Comparison of ENCODE assay signal across 8 mouse cellular contexts in the genomic region with DNA sequence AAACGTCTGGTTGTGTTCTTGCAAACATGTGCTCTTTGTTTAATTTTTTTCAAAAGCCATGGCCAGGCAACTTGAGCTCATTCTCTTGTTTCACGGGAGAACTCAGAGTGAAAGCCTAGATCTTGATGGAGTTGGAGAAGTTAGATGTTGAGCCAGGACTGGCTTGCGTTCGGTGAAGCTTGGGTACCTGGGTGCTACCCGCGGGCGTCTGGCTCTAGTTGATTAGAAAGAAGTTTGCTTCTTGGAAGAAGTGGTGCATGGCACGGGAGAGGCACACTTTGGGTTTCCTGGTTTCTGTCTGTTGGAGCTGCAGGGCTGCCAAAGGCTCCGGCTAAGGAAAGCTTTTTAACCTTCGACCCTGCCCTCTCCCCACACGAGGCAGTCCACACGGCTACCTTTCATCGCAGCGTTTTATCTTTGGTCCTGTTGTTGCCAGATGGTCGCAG. TPM values are rescaled to one million over a fixed set of nuclear protein-coding genes. Genes with fewer than 3 reads are reported as not detected.
DNase-seq lines count a peak whose midpoint lies in the region; ATAC-seq and TF ChIP-seq lines count a peak whose summit lies in the region.

No protein-coding gene starts in this region.

- H3K4me3 ChIP-seq in layer of hippocampus, adult 2 months: peak overlapping the region; percentile 61
- peak overlapping the region; percentile 73 for H3K4me3 ChIP-seq in embryonic facial prominence, embryonic 14.5 days (ENCODE audit: low read depth, low read length)
- peak overlapping the region; percentile 61 for H3K4me3 ChIP-seq in kidney, postnatal 0 days (replicated peaks; ENCODE audit: low read depth, low read length)
- H3K4me3 ChIP-seq in neural tube, embryonic 12.5 days: peak overlapping the region; percentile 58

- peak overlapping the region; percentile 91 for H3K9ac ChIP-seq in embryonic facial prominence, embryonic 14.5 days (ENCODE audit: low read depth, low read length)
- peak overlapping the region; percentile 67 for H3K9ac ChIP-seq in kidney, postnatal 0 days (ENCODE audit: low read depth, low read length)
- H3K9ac ChIP-seq in neural tube, embryonic 12.5 days: no peak overlapping the region

- no peak for DNase-seq in layer of hippocampus, adult 2 months (ENCODE audit: low spot score in 2 of 2)
- no peak for DNase-seq in layer of hippocampus, adult 18-20 months (ENCODE audit: low spot score in 2 of 2)
- peak; percentile 50 for DNase-seq in embryonic facial prominence, embryonic 14.5 days (ENCODE audit: low spot score)
- peak; percentile 41 for DNase-seq in kidney, postnatal 0 days (ENCODE audit: low spot score)
- DNase-seq in gastrocnemius, postnatal 36 days: no peak
- no peak for DNase-seq in gastrocnemius, adult 18-20 months (ENCODE audit: low spot score)
- no peak for DNase-seq in adrenal gland, postnatal 4 days (ENCODE audit: low spot score in 2 of 2)

- H3K27ac ChIP-seq in layer of hippocampus, adult 2 months: no peak overlapping the region; the same call in 1 of the 2 replicates
- H3K27ac ChIP-seq in embryonic facial prominence, embryonic 14.5 days (replicated peaks; ENCODE audit: low read depth, low read length): peak overlapping the region; percentile 91
- H3K27ac ChIP-seq in kidney, postnatal 0 days: peak overlapping the region; percentile 42; the same call in 1 of the 2 replicates
- no peak overlapping the region for H3K27ac ChIP-seq in neural tube, embryonic 12.5 days

- under 1% methylated on average over 15 of the region's 15 CpGs for WGBS in embryonic facial prominence, embryonic 14.5 days
- WGBS in kidney, postnatal 0 days: 3% methylated on average over 15 of the region's 15 CpGs
- 3% methylated on average over 15 of the region's 15 CpGs for WGBS in neural tube, embryonic 12.5 days

- ATAC-seq in embryonic facial prominence, embryonic 14.5 days (ENCODE audit: low read depth): no peak
- ATAC-seq in kidney, postnatal 0 days (replicated peaks; ENCODE audit: low FRiP score, low read depth): no peak
- ATAC-seq in neural tube, embryonic 12.5 days (ENCODE audit: low FRiP score, low read depth): no peak

- no peaks in the 10 kb centered on the region for H3K9me3 ChIP-seq in embryonic facial prominence, embryonic 14.5 days (ENCODE audit: control insufficient read depth, low read length)
- no peaks in the 10 kb centered on the region for H3K9me3 ChIP-seq in kidney, postnatal 0 days (replicated peaks; ENCODE audit: low read length)
- no peaks in the 10 kb centered on the region for H3K9me3 ChIP-seq in neural tube, embryonic 12.5 days

- no peaks in the 10 kb centered on the region for H3K27me3 ChIP-seq in embryonic facial prominence, embryonic 14.5 days (replicated peaks; ENCODE audit: control insufficient read depth, insufficient read depth, low read length)
- 0 out of 2 replicates have a peak, but pooled peaks cover 5% of the 10 kb centered on the region for H3K27me3 ChIP-seq in kidney, postnatal 0 days (ENCODE audit: insufficient read depth, low read length)
- peaks cover 20% of the 10 kb centered on the region for H3K27me3 ChIP-seq in neural tube, embryonic 12.5 days (replicated peaks)

- peaks cover 45% of the 10 kb centered on the region for H3K4me1 ChIP-seq in embryonic facial prominence, embryonic 14.5 days (ENCODE audit: control insufficient read depth, insufficient read depth, low read length)
- peaks cover 12% of the 10 kb centered on the region; the same call in 1 of the 2 replicates for H3K4me1 ChIP-seq in kidney, postnatal 0 days (replicated peaks; ENCODE audit: insufficient read depth, low read length)
- H3K4me1 ChIP-seq in neural tube, embryonic 12.5 days: peaks cover 8% of the 10 kb centered on the region; the same call in 1 of the 2 replicates

- H3K4me2 ChIP-seq in embryonic facial prominence, embryonic 14.5 days (ENCODE audit: low read depth, low read length): peak overlapping the region; percentile 57
- peak overlapping the region; percentile 98 for H3K4me2 ChIP-seq in kidney, postnatal 0 days (ENCODE audit: low read length)
- H3K4me2 ChIP-seq in neural tube, embryonic 12.5 days (replicated peaks): peak overlapping the region; percentile 89

- intact Hi-C loops in gastrocnemius, postnatal 36 days (cut with DNase I): no loop called here

- H3K36me3 ChIP-seq in embryonic facial prominence, embryonic 14.5 days (ENCODE audit: control insufficient read depth, insufficient read depth, low read length): no peaks in the 10 kb centered on the region
- no peaks in the 10 kb centered on the region for H3K36me3 ChIP-seq in kidney, postnatal 0 days (ENCODE audit: insufficient read depth, low read length)
- H3K36me3 ChIP-seq in neural tube, embryonic 12.5 days: no peaks in the 10 kb centered on the region

- no peak for TF ChIP-seq CTCF in layer of hippocampus, adult 2 months (conservative IDR thresholded peaks at IDR 0.05)
- no peak for TF ChIP-seq CTCF in kidney, postnatal 0 days (IDR thresholded peaks at IDR 0.05; ENCODE audit: low read depth)

RNA-seq across cellular contexts. Expression of gene Gxylt2, which starts 0.9 kb away (rescaled TPM):
- total RNA-seq in layer of hippocampus, adult 2 months (2021): 1 to 10 TPM; 1.7 to 2.7 TPM
- 1 to 10 TPM; 1.6 to 1.9 TPM for total RNA-seq in layer of hippocampus, adult 18-20 months (2021)
- 31.7 and 33.7 TPM in 2 replicates for polyA plus RNA-seq in embryonic facial prominence, embryonic 14.5 days (2014; fragmentation: Nextera tagmentation; extraction: Ambion mirVana)
- polyA plus RNA-seq in kidney, postnatal 0 days (2015; fragmentation: Nextera tagmentation; extraction: Ambion mirVana): 7.9 and 9.9 TPM in 2 replicates
- polyA plus RNA-seq in neural tube, embryonic 12.5 days (2016; fragmentation: Nextera tagmentation; extraction: Ambion mirVana): 5.2 and 5.5 TPM in 2 replicates
- total RNA-seq in gastrocnemius, postnatal 36 days (2021): 1 to 10 TPM in 1 of 2 experiments, under 1 TPM in 1; 0.89 to 1.1 TPM
- total RNA-seq in gastrocnemius, adult 18-20 months (2021): under 1 TPM; 0.32 to 0.66 TPM
- 1 to 10 TPM; 1.2 to 2.7 TPM for total RNA-seq in adrenal gland, postnatal 4 days (2021)

RNA-seq across cellular contexts. Expression of gene Shq1, which starts 34.4 kb away (rescaled TPM):
- total RNA-seq in layer of hippocampus, adult 2 months (2021): 1 to 10 TPM; 6.4 to 6.7 TPM
- total RNA-seq in layer of hippocampus, adult 18-20 months (2021): 1 to 10 TPM; 6.4 to 6.5 TPM
- polyA plus RNA-seq in embryonic facial prominence, embryonic 14.5 days (2014; fragmentation: Nextera tagmentation; extraction: Ambion mirVana): 12.5 and 14.2 TPM in 2 replicates
- polyA plus RNA-seq in kidney, postnatal 0 days (2015; fragmentation: Nextera tagmentation; extraction: Ambion mirVana): 11.8 and 12.8 TPM in 2 replicates
- polyA plus RNA-seq in neural tube, embryonic 12.5 days (2016; fragmentation: Nextera tagmentation; extraction: Ambion mirVana): 12.8 and 13.5 TPM in 2 replicates
- total RNA-seq in gastrocnemius, postnatal 36 days (2021): 1 to 10 TPM; 1.5 to 1.8 TPM
- 1 to 10 TPM; 1.5 to 2.3 TPM for total RNA-seq in gastrocnemius, adult 18-20 months (2021)
- 10 to 100 TPM; 11.4 to 11.8 TPM for total RNA-seq in adrenal gland, postnatal 4 days (2021)

Comparison
In these comparisons a context has a peak if more than half of its experiments do, and no peak if none do; other contexts are left out.
1. DNase-seq: peak in embryonic facial prominence, embryonic 14.5 days (single experiment) and kidney, postnatal 0 days (single experiment); none in layer of hippocampus, adult 2 months (0 of 2), layer of hippocampus, adult 18-20 months (0 of 2), gastrocnemius, postnatal 36 days (0 of 2), gastrocnemius, adult 18-20 months (single experiment) and adrenal gland, postnatal 4 days (0 of 2).
2. H3K27ac ChIP-seq: peak in embryonic facial prominence, embryonic 14.5 days (single experiment) and kidney, postnatal 0 days (single experiment); none in layer of hippocampus, adult 2 months (single experiment) and neural tube, embryonic 12.5 days (single experiment).
3. Peak in every context shown above with its lines, with median percentiles within 50 percentile points of each other: H3K4me3 ChIP-seq and H3K4me2 ChIP-seq.